Mouse (Mus musculus) embryo, embryonic 10.5 days (tissue): Measurements from ENCODE around the gene Rad51b.

Experiments
- DNase-seq: peaks from one replicate; pipeline ENCODE4 v3.0.0-alpha.2; 2015; ENCODE audit warnings: low spot score

Gene Rad51b

DNA sequence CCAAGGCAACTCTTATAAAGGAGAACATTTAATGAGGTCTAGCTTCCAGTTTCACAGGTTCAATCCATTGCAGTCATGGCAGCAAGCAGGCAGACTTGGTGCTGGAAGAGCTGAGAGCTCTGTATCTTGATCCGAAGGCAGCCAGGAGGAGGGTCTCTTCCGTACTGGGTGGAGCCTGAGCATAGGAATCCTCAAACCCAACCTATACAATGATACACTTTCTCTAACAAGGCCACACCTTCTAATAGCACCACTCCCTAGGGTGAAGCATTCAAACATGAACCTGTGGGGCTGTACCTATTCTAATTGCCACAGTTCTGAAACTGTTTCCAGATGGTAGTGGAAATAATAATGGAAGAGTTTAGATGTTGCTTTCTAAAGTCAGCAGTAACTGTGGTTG lies 33.5 kb downstream of the Rad51b start:
- no peak for DNase-seq

DNA sequence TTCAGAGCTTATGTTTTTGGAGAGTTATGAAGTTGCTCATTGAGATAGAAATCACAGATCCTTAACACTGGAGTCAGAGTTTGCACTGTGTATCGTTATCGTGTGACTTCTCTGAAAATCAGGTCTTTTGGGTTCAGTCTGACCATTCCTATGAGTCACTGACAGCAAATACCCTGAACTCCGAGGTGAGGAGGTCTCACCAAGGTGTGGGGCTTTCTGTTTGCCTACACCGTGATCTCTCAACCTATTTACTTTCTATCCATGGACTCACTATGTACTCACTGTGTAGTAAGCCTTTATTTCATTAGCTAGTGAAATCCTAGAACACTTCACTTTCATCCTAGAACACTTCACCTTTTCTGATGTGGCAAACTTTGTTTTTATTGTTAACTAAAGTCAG lies 34.6 kb downstream of the Rad51b start:
- DNase-seq = no peak

DNA sequence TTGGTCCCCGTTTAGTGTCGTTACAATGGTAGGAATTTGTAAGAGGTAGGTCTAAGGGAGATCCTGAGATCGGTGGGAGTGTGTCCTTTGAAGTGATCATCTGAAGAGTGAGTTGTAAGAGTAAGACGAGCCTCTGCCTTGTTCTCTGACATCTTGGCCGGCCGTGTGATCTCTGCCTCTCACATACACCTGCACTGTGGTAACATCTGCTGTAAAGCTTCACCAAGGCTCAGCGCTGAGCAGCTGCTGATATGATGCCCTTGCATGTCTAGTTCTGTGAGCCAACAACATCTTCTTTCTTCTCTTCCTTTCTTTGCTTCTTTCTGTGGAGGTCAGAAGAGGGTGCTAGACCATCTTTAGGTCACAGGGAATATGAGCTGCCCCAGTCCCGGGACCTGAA lies 41.7 kb downstream of the Rad51b start:
- DNase-seq = no peak

DNA sequence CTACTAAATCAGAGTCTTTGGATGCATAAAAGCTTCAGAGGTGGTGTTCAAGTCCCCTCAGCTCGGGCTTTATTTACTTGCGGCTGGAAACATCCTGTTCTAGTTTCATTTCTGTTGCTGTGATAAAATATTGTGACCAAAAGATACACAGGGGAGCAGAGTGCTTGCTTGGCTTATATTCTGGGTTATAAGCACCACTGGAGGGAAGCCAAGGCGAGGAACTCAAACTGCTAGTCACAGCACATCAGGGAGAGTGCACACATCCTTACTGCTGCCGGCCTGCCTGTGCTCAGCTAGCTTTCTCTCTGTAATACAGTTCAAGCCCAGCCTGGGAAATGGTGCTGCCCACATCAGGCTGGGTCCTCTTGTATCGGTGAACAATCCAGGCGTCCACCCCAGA lies 43.4 kb downstream of the Rad51b start:
- DNase-seq = no peak

DNA sequence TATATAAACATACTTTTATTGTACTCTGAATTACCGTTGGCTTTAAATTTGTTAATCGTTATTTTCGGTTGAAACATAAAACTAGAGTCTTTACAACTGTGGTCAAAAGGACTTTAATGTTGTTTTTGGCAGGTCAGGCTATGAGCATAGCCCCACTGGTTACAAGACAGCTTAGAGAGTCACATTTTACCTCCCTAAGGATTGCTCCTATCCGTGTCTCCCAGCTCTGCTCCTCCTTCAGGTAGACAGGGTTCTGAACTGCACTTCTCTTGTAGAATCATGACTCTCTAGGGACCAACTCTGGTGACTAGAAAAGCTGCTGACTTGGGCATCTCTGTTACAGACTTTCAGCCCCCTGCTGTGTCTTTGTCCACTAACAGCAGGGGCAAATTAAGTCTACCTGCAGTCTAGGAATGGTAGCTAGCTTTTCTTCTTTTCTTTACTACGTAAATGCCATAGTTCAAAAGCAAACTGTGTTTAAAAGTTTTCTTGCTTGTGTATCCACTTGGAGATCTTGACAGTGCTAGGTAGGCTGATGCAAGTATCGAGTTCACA lies 44.3 kb downstream of the Rad51b start:
- DNase-seq = no peak

DNA sequence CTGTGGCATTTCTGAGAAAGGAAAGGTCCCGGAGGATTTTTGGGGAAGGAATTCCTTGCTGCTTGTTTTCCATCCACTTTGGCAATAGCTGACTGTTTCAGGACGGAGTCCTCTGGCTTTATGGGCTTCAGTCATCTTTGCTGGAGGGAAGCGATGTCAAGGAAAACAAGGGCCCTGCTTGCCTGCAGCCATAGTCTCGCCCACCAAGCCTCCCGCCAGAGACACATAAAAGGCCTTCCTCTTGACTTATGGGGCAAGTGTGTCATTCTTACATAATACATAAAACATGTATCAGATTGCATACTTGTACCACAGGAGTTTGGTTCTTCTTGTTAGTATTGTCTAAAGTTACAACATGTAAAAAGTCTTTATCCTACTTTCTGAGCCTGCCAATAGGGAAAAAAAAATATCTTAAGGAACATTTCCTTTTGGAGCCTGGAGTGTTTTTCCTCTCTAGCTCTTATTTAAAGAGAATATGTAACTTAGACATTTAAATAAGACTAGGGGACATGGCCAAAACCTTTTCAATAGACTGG lies 49.2 kb downstream of the Rad51b start:
- DNase-seq = no peak

GRCm38 (mm10) chr12:79347643-79348042 lies 50.6 kb downstream of the Rad51b start:
- peak; percentile 93 for DNase-seq

DNA sequence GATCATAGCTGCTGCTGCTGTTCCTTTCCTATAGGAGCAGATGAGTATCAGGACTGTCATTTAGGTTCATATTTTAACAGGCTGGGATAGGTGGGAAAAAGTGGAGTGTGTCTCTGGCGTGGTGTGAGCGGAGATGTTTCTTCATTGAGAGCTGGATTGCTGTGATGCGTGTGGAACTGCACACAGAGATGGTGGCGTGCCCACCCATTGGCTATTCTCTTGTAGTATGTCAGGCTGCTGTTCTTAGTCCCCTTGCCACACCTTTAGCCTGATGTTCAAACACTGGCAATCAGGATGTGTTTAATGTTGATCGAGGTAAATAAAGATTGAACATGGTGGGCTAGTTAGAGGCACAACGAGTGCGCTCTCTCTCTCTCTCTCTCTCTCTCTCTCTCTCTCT lies 54.4 kb downstream of the Rad51b start:
- no peak for DNase-seq

DNA sequence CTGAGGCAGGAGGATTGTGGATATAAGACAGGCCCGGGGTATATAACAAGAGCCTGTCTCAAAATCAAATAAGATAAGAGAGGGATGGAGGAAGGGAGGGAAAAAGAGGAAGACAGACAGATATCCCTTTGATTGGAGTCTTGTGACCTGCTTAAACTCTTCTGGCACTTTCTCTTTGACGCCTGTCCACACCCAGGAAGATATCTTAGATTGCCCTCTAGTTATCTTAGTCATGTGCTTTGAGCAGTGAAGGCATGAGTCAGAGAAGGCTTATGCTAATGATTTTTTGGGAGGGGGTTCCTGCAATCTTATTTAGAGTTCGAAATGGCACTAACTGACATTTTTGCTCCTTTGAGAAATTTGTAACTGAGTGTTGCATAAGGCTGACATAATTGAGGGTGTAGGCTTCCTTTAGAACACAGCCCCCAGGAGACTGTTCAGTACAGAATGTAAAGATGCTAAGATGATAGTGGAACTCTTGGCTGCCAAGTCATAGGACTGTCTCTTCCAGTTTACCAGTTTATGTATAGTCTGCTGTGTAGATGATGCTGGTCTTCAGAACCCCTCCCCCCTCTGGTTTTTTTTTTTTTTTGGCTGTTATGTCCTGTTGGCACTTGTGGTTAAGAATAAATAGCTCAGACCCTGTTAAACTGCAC lies 55.1 kb downstream of the Rad51b start:
- DNase-seq = no peak

GRCm38 (mm10) chr12:79352742-79353114 lies 55.6 kb downstream of the Rad51b start:
- DNase-seq = no peak

GRCm38 (mm10) chr12:79353356-79353755 lies 56.3 kb downstream of the Rad51b start:
- no peak for DNase-seq

DNA sequence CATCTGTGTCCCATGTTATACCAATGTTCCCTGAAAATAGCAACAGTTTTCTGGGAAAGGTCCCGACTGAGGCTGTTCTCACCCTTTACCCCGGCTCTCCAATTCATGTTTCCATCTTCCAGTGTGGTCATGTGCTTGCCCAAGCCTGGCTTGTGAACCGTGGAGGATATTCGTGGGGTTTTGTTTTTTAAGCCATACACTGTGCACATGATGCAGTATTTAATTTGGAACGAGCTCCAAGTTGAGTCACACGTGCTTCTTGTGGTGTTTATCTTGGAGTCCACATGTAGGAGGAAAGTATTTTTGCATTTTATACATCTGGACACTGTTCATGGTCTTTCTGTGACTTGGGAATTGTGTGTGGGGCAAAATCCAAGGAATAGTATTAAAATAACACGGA lies 57.5 kb downstream of the Rad51b start:
- no peak for DNase-seq

GRCm38 (mm10) chr12:79356138-79356537 lies 59.1 kb downstream of the Rad51b start:
- DNase-seq = no peak

GRCm38 (mm10) chr12:79357631-79358030 lies 60.5 kb downstream of the Rad51b start:
- DNase-seq = no peak

- DNase-seq = peak; percentile 94
Measured at GRCm38 (mm10) chr12:79358613-79359218, 61.6 kb downstream of the Rad51b start.

GRCm38 (mm10) chr12:79359404-79359803 lies 62.3 kb downstream of the Rad51b start:
- DNase-seq = no peak

DNA sequence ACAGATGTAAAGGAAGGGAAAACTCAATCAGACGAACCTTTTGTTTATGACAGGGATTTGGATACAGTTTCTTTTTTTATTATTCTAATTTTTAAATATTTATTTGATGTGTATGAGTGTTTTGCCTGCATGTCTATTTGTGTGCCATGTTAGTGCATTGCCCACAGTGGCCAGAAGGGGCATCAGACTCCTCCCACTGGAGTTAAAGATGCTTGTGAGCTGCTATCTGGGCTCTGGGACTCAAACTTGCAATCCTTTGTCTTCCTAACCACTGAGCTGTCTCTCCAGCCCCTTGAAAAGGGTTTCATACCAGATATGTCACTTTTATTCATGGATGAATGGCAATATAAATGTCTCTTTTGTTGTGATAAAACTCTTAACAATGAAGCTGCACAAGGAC lies 65.1 kb downstream of the Rad51b start:
- DNase-seq = peak; percentile 72

GRCm38 (mm10) chr12:79364284-79364683 lies 67.2 kb downstream of the Rad51b start:
- no peak for DNase-seq

- no peak for DNase-seq
Measured at GRCm38 (mm10) chr12:79368818-79369217, 71.7 kb downstream of the Rad51b start.

GRCm38 (mm10) chr12:79369512-79370165 lies 72.6 kb downstream of the Rad51b start:
- DNase-seq = no peak

- no peak for DNase-seq
Measured at GRCm38 (mm10) chr12:79372697-79373096, 75.6 kb downstream of the Rad51b start.

GRCm38 (mm10) chr12:79377378-79377777 lies 80.3 kb downstream of the Rad51b start:
- DNase-seq = no peak

- peak; percentile 74 for DNase-seq
Measured at GRCm38 (mm10) chr12:79377861-79378260, 80.8 kb downstream of the Rad51b start.
